Mouse (Mus musculus) left cerebral cortex, adult 18-20 months (tissue): ENCODE data around the gene Cacna2d3. TPM values are rescaled to one million over a fixed set of nuclear protein-coding genes. Genes with fewer than 3 reads are reported as not detected.

Experiments
- DNase-seq, 2 experiments: peaks; one replicate each; pipeline ENCODE4 v3.0.0; 2021 to 2022; ENCODE audit warnings: low spot score in 2 of 2, mixed read lengths in 1 of 2
- total RNA-seq, 2 experiments: library from RNA; stranded (reverse); gene quantifications; 2 replicates each; pipeline ENCODE4 v1.2.3; 2021

Cacna2d3 gene
- total RNA-seq, 2 experiments from 2014 or later = 101 to 110 TPM

GRCm38 (mm10) chr14:29025335-29025734, 696.3 kb downstream of the Cacna2d3 start:
- no peak for DNase-seq

- DNase-seq = no peak
Observed at GRCm38 (mm10) chr14:29023246-29023645, 698.4 kb downstream of the Cacna2d3 start.

DNA sequence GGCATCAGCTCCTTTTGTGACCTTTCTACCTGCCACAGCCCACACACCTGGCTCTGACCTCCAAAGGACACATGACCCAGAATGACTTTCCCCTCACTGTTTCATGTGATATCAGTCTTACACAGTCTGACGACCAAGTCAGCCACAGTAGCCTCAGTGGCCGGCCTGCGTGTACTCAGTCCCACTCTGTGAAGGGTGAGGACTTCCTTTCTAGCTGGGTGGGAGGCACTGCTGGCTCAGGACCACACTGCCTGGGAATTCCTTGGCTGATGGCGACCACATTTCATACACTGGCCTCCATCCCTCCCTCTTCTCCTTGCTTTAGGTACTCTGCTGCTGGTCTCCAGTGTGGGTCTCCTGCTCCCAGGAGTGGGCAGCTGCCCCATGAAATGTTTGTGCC, 700.4 kb downstream of the Cacna2d3 start:
- no peak for DNase-seq

DNA sequence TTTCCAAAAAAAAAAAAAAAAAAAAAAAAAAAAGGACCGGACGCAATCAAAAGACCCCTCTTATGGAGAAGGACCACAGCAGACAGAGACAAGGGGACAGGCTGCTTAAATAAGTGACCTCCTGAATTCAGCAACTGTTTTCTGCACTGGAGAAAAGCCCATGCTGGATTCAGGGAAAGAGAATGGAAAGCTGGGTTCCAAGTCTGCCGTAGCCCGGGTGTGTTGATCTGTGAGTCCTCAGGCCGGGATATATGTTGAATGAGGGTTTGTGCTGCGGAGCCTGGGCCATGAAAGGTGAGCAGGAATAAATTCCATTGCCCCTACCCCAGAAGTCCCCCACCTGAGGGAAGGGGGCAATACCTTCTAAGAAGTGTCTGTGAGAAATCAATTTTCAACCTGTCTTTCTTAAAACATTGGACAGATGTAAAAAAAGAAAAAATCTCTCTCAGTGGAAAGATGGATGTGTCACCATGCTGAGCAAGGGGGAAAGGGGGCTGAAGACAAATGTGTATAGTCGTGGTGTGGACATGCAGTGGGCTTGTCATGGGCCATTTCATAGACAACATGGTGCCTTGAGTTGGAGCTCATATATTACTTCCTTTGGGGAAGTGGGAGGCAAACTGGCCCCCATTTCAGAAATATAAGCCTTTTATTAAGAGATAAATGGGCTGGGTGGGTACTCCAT, 703.2 kb downstream of the Cacna2d3 start:
- no peak for DNase-seq

- no peak for DNase-seq
Observed at GRCm38 (mm10) chr14:29017883-29018282, 703.8 kb downstream of the Cacna2d3 start, which contains the start of gene Lrtm1. TSS of gene Lrtm1 (plus strand) at chr14:29018208.

DNA sequence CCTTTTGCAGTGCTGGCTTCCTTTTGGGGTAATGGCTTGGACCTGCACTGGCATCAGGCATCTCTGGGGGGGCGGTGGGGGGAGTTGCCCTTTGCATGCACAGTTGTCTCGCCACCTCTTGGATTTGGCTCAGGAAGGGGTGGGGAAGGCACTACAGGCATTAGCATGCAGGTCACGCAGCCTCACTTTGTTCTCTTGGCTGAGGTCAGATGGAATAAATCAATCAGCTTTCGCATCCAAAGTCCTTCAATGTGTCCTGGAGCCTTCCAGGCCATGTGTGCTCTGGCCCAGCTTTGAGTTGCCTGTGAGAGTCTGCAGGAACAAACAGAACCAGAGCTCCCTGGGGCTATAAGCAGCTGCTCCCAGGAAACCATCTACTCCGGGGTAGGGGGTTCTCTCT, 705.8 kb downstream of the Cacna2d3 start:
- DNase-seq = no peak

DNA sequence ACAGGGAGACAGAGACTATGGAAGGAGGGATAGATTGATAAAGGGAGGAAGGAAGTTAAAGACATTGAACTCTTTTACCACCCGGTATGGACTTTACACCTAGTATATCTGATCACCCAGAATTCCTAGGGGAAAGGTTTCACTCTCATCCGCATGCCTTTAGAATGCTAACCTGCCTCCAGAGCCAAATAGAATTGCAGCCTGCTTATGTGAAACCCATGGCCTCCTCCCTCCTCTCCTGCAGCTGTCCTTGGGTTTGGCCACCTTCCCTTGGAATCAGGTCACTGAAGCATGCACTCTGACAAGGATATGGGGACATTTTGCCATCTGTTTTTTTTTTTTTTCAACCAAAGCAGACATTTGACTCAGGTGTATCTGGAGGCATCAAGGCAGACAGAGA, 707.0 kb downstream of the Cacna2d3 start:
- no peak for DNase-seq

DNA sequence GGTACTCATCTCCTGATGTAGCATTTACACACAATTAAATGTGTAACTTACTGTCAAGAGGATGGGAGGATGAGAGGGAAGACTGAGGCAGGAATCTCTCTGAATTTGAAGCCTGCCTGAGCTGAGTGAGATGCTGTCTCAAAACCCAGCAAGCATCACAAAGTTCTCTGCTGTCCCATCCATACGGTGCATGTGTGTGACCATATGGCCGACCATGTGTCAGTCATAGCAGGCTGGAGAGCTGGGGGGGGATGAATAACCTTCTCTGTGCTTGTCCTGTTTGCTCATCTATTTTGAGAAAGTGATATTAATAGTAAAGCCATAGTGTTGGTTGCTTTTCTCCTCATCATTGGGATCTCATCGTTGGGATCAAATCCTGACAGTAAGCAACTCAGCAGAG, 708.5 kb downstream of the Cacna2d3 start:
- DNase-seq = peak in 1 of 2 experiments; percentile 10

GRCm38 (mm10) chr14:29009644-29010043, 712.0 kb downstream of the Cacna2d3 start:
- DNase-seq = no peak

GRCm38 (mm10) chr14:29005228-29005840, 716.3 kb downstream of the Cacna2d3 start:
- DNase-seq = no peak

DNA sequence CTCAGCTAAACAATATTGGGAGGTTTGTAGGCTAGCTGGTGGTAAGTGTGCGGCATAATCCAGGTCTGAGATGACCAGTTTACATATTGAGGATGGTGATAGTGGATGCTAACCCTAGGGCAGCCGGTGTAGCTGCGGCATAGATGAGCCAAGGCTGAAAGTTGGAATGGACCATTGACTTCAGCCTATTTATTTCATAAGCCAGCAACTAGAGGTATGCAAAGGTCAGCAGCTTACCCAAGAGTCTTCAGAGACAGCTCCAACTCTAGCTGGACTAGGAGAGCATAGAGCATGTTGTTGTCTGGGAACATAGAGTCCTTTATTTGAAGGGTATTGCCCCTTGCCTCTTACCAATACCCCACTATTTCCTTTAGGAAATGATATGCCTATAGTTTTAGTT, 725.1 kb downstream of the Cacna2d3 start:
- DNase-seq = no peak

- no peak for DNase-seq
Observed at GRCm38 (mm10) chr14:28988211-28988900, 733.3 kb downstream of the Cacna2d3 start.

- no peak for DNase-seq
Observed at GRCm38 (mm10) chr14:28984276-28984675, 737.4 kb downstream of the Cacna2d3 start.

DNA sequence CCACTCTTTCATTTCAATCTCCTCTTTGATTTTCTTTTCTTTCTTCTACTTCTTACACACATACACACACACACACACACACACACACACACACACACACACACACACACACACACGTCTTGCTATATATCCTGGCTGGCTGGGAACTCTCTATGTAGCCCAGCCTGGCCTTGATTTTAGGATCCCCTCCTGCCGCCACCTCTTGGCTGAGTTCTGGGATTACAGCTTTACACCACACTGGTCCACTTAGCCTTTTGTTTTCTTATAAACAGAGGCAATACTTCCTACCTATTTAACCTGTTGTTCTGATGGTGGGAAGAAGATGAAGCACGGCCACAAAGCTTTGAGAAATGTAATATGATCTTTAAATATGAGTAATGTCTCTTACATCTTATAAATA, 741.2 kb downstream of the Cacna2d3 start:
- DNase-seq = no peak

GRCm38 (mm10) chr14:28979230-28979629, 742.4 kb downstream of the Cacna2d3 start:
- DNase-seq = peak; percentile 18 to 24

GRCm38 (mm10) chr14:28972620-28973019, 749.0 kb downstream of the Cacna2d3 start:
- DNase-seq = no peak

GRCm38 (mm10) chr14:28969247-28969646, 752.4 kb downstream of the Cacna2d3 start:
- peak; percentile 40 to 57 for DNase-seq

GRCm38 (mm10) chr14:28966881-28967280, 754.8 kb downstream of the Cacna2d3 start:
- DNase-seq = no peak

DNA sequence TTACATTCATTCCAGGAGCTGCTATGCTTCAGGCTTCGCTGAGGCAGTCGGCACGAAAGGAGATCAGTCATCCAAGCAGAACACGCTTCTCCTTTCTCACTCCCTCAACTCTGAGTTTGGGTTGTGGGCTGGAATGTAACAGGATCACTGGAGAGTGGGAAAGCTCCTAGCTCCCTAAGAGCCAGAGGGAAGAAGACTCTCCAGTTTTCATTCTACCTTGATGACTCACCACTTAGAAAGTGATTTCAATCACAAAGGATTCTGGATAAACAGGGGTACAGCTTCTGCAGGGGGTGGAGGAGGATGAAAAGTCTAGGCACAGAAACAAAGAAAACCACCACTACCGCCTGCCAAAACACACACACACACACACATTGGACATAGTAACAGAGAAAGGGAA, 760.3 kb downstream of the Cacna2d3 start:
- no peak for DNase-seq

GRCm38 (mm10) chr14:28959042-28959441, 762.6 kb downstream of the Cacna2d3 start:
- no peak for DNase-seq

GRCm38 (mm10) chr14:28958131-28959015, 763.3 kb downstream of the Cacna2d3 start:
- peak; percentile 11 to 19 for DNase-seq
